Mouse (Mus musculus) intestine, postnatal 0 days (tissue): ENCODE measurements at regions not wholly inside any gene's neighbourhood (a gene's known extent, or its start where the extent isn't known, plus 50 kb on each side); places are given as distances from the start of the nearest gene placed in this dataset.

Experiments
- ATAC-seq: fragments of 200-750 bp; cut with Nextera tagmentation; 2 replicates; pipeline ENCODE4 v1.8.0; 2017; ENCODE audit warnings: mild to moderate bottlenecking, moderate TSS enrichment, moderate library complexity
- H3K27ac ChIP-seq: fragments of 300-500 bp; sonication (generic); 2 replicates; pipeline ENCODE4 v1.5.1; 2014; ENCODE audit warnings: mild to moderate bottlenecking, low read depth, low read length, moderate library complexity
- H3K27me3 ChIP-seq: fragments of 300-500 bp; sonication (generic); replicated peaks from 2 replicates; pipeline ENCODE4 v1.6.1; 2014; ENCODE audit warnings: low read length, mixed read lengths; ENCODE audit not compliant: control insufficient read depth, insufficient read depth
- H3K36me3 ChIP-seq: fragments of 300-500 bp; sonication (generic); 2 replicates; pipeline ENCODE4 v1.6.1; 2014; ENCODE audit warnings: mild to moderate bottlenecking, moderate library complexity; ENCODE audit not compliant: control insufficient read depth, insufficient read depth
- H3K4me1 ChIP-seq: fragments of 300-500 bp; sonication (generic); replicated peaks from 2 replicates; pipeline ENCODE4 v1.6.1; 2014; ENCODE audit warnings: antibody characterized with exemption, low read length, mixed read lengths; ENCODE audit not compliant: control insufficient read depth, insufficient read depth
- H3K4me2 ChIP-seq: fragments of 300-500 bp; sonication (generic); replicated peaks from 2 replicates; pipeline ENCODE4 v1.6.1; 2014; ENCODE audit warnings: low read depth, mild to moderate bottlenecking, moderate library complexity
- H3K4me3 ChIP-seq: fragments of 300-500 bp; sonication (generic); 2 replicates; pipeline ENCODE4 v1.5.1; 2014; ENCODE audit warnings: low read depth, low read length
- H3K9ac ChIP-seq: fragments of 300-500 bp; sonication (generic); 2 replicates; pipeline ENCODE4 v1.6.1; 2014; ENCODE audit warnings: mild to moderate bottlenecking, low read depth, low read length
- H3K9me3 ChIP-seq: fragments of 300-500 bp; sonication (generic); 2 replicates; pipeline ENCODE4 v1.6.1; 2016; ENCODE audit warnings: mixed run types; ENCODE audit not compliant: control insufficient read depth
- CTCF ChIP-seq: sonication (generic); IDR thresholded peaks from 2 replicates; pipeline ENCODE4 v1.5.1; 2016; ENCODE audit warnings: low read depth, mild to moderate bottlenecking, control low read depth, antibody characterized with exemption, moderate library complexity
- WGBS: fragments of 180-500 bp; shearing (Covaris S2); extraction: QIAGEN DNeasy Blood & Tissue Kit; methylation state at CpG from one replicate; pipeline ENCODE4 v1.1.7; 2014; 5-methylcytosine and 5-hydroxymethylcytosine counted together

GRCm38 (mm10) chr15:38569011-38569640 lies 1143.8 kb downstream of the 4930447A16Rik start:
- Histone ChIP-seq H3K4me1 (0 out of 2 replicates have a peak, but pooled peaks cover 8% of the 10 kb centered on the region), H3K9me3 (0 out of 2 replicates have a peak, but pooled peaks cover under 1% of the 10 kb centered on the region), H3K36me3 (no peaks in the 10 kb centered on the region), H3K4me2 (no peak overlapping the region), H3K9ac (no peak overlapping the region), H3K27me3 (no peaks in the 10 kb centered on the region), H3K27ac (peak overlapping the region; percentile 94), H3K4me3 (no peak overlapping the region)
- peak; percentile 14; the same call in 1 of the 2 replicates for ATAC-seq
- WGBS = 65% methylated on average over 10 of the region's 10 CpGs
- TF ChIP-seq CTCF = 0 out of 2 replicates have a peak, but pooled peaks have one; percentile 9

GRCm38 (mm10) chr15:38570144-38570543 lies 1144.8 kb downstream of the 4930447A16Rik start:
- peak; percentile 10; the same call in 1 of the 2 replicates for ATAC-seq
- 47% methylated on average over 8 of the region's 8 CpGs for WGBS
- Histone ChIP-seq H3K36me3 (no peaks in the 10 kb centered on the region), H3K9me3 (no peaks in the 10 kb centered on the region), H3K9ac (no peak overlapping the region), H3K27ac (peak overlapping the region; percentile 28; the same call in 1 of the 2 replicates), H3K27me3 (no peaks in the 10 kb centered on the region), H3K4me2 (no peak overlapping the region; the same call in 1 of the 2 replicates), H3K4me1 (0 out of 2 replicates have a peak, but pooled peaks cover 8% of the 10 kb centered on the region), H3K4me3 (no peak overlapping the region)
- TF ChIP-seq CTCF = no peak

GRCm38 (mm10) chr15:38570735-38571134 lies 1145.4 kb downstream of the 4930447A16Rik start:
- Histone ChIP-seq H3K4me3 (no peak overlapping the region), H3K36me3 (no peaks in the 10 kb centered on the region), H3K27me3 (no peaks in the 10 kb centered on the region), H3K4me1 (0 out of 2 replicates have a peak, but pooled peaks cover 8% of the 10 kb centered on the region), H3K27ac (peak overlapping the region; percentile 28; the same call in 1 of the 2 replicates), H3K9ac (no peak overlapping the region), H3K4me2 (no peak overlapping the region; the same call in 1 of the 2 replicates), H3K9me3 (no peaks in the 10 kb centered on the region)
- ATAC-seq = peak; percentile 7; the same call in 1 of the 2 replicates
- TF ChIP-seq CTCF = no peak
- WGBS = 40% methylated on average over 8 of the region's 8 CpGs

GRCm38 (mm10) chr15:38572652-38573051 lies 1147.3 kb downstream of the 4930447A16Rik start:
- Histone ChIP-seq H3K4me1 (0 out of 2 replicates have a peak, but pooled peaks cover 8% of the 10 kb centered on the region), H3K27me3 (no peaks in the 10 kb centered on the region), H3K9me3 (no peaks in the 10 kb centered on the region), H3K9ac (no peak overlapping the region), H3K36me3 (no peaks in the 10 kb centered on the region), H3K27ac (no peak overlapping the region), H3K4me3 (no peak overlapping the region), H3K4me2 (no peak overlapping the region)
- ATAC-seq = no peak
- 72% methylated on average over 4 of the region's 4 CpGs for WGBS
- TF ChIP-seq CTCF = no peak

- Histone ChIP-seq H3K4me1 (0 out of 2 replicates have a peak, but pooled peaks cover 5% of the 10 kb centered on the region), H3K36me3 (no peaks in the 10 kb centered on the region), H3K9ac (no peak overlapping the region), H3K27me3 (no peaks in the 10 kb centered on the region), H3K4me2 (no peak overlapping the region), H3K9me3 (no peaks in the 10 kb centered on the region), H3K27ac (no peak overlapping the region), H3K4me3 (no peak overlapping the region)
- no peak for TF ChIP-seq CTCF
- 82% methylated on average over 8 of the region's 8 CpGs for WGBS
- no peak for ATAC-seq
These were observed 1149.1 kb downstream of the 4930447A16Rik start for GRCm38 (mm10) chr15:38574447-38574846.

- no peaks in the 10 kb centered on the region for H3K9me3 ChIP-seq
- H3K9ac ChIP-seq = no peak overlapping the region
- H3K4me2 ChIP-seq = no peak overlapping the region
- WGBS = 80% methylated on average over 4 of the region's 4 CpGs
- H3K36me3 ChIP-seq = no peaks in the 10 kb centered on the region
- ATAC-seq = no peak
- no peak for TF ChIP-seq CTCF
- H3K4me1 ChIP-seq = 0 out of 2 replicates have a peak, but pooled peaks cover 5% of the 10 kb centered on the region
- no peak overlapping the region for H3K27ac ChIP-seq
- H3K4me3 ChIP-seq = no peak overlapping the region
- no peaks in the 10 kb centered on the region for H3K27me3 ChIP-seq
These were observed 1149.9 kb downstream of the 4930447A16Rik start for GRCm38 (mm10) chr15:38575254-38575653.
